Mouse (Mus musculus): ENCODE results near the gene Mrpl17.

GRCm38 (mm10) chr7:105762517-105763270 is 48.2 kb downstream of the Mrpl17 start:
- TF ChIP-seq EP300 (IDR thresholded peaks at IDR 0.05; ENCODE audit: low read depth) (no peak), CTCF (IDR thresholded peaks at IDR 0.05; ENCODE audit: low read depth) (no peak)
